Mouse (Mus musculus) ES-Bruce4 (cell line): ENCODE data around the gene Zfp839.

Experiments used
- CTCF ChIP-seq: IDR thresholded peaks from one replicate; pipeline ENCODE4 v1.8.1; 2011; ENCODE audit warnings: low read depth, low read length
- POLR2A ChIP-seq: IDR thresholded peaks from one replicate; pipeline ENCODE4 v1.8.1; 2011; ENCODE audit warnings: low read length; ENCODE audit not compliant: insufficient read depth

DNA sequence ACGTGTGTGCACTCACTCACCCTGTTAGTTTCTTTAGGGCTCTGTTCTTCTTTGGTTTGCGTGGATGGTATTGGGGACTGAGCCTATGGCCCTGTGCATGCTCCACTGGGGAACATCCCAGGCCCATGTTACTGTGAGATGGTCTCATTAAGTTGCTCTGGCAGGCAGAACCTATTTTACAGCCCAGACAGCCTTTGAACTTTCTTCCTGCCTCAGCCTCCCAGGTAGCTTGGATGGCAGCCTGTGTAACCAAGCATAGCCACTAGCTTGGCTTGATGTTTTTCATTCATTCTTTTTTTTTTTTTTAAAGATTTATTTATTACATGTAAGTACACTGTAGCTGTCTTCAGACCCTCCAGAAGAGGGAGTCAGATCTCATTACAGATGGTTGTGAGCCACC lies 35.2 kb downstream of the Zfp839 start:
- TF ChIP-seq CTCF (no peak), POLR2A (no peak)
